Mouse (Mus musculus) bone marrow, adult 2 months (tissue): ENCODE results near the gene Rab40c.

Experiments used
- CTCF ChIP-seq: fragments of 200-500 bp; IDR thresholded peaks from 2 replicates; pipeline ENCODE4 v1.5.1; 2011; ENCODE audit warnings: low read length, control low read depth; ENCODE audit not compliant: control insufficient read depth, insufficient read depth
- POLR2A ChIP-seq: fragments of 200-500 bp; IDR thresholded peaks from 2 replicates; pipeline ENCODE4 v1.6.1; 2011; ENCODE audit warnings: low read depth, mild to moderate bottlenecking, control low read depth, low read length, borderline replicate concordance; ENCODE audit not compliant: control insufficient read depth

- TF ChIP-seq CTCF, result no peak
- TF ChIP-seq POLR2A, result no peak
These were observed 6.2 kb downstream of the Rab40c start for GRCm38 (mm10) chr17:25913186-25913876.
